Mouse (Mus musculus) macrophage (primary cell): Measurements from ENCODE around the gene Gpatch2. TPM values are rescaled to one million over a fixed set of nuclear protein-coding genes. Genes with fewer than 3 reads are reported as not detected.

Experiments
- polyA plus RNA-seq: library from polyadenylated mRNA; stranded (reverse); fragments of 250-400 nt; gene quantifications from 3 replicates; pipeline ENCODE4 v1.2.4, GENCODE M21; 2018; ENCODE audit warnings: inconsistent platforms

Gene Gpatch2
- polyA plus RNA-seq, 1 experiment from 2014 or later, result 11.1 TPM

Other genes starting within 250 kb of the Gpatch2 start
- not detected in 3 replicates for gene D1Pas1, start 248.1 kb upstream of the Gpatch2 start, polyA plus RNA-seq
- gene Spata17, start within 50 bp of the Gpatch2 start, polyA plus RNA-seq, result not detected in 3 replicates